Mouse (Mus musculus): ENCODE measurements at regions not wholly inside any gene's neighbourhood (a gene's known extent, or its start where the extent isn't known, plus 50 kb on each side); places are given as distances from the start of the nearest gene placed in this dataset.

GRCm38 (mm10) chr10:21481255-21481654 lies 104.2 kb downstream of the Aldh8a1 start:
- no peak for DNase-seq
- intact Hi-C loops (cut with DNase I): no loop called here

- DNase-seq: no peak
- intact Hi-C loops (cut with DNase I): no loop called here
Measured at GRCm38 (mm10) chr10:21482055-21482454, 105.0 kb downstream of the Aldh8a1 start.

- DNase-seq: no peak
- intact Hi-C loops (cut with DNase I): no loop called here
Measured at GRCm38 (mm10) chr10:21482659-21483058, 105.6 kb downstream of the Aldh8a1 start.

GRCm38 (mm10) chr10:21483373-21483772 lies 106.3 kb downstream of the Aldh8a1 start:
- DNase-seq: no peak
- intact Hi-C loops (cut with DNase I): no loop called here

GRCm38 (mm10) chr10:21488374-21488930 lies 104.5 kb upstream of the 1700020N01Rik start:
- DNase-seq: no peak
- intact Hi-C loops (cut with DNase I): no loop called here

- DNase-seq: no peak
- intact Hi-C loops (cut with DNase I): no loop called here
Measured at GRCm38 (mm10) chr10:21490910-21491309, 102.0 kb upstream of the 1700020N01Rik start.

- intact Hi-C loops (cut with DNase I): no loop called here
- DNase-seq: no peak
Measured at GRCm38 (mm10) chr10:21492254-21492894, 100.6 kb upstream of the 1700020N01Rik start.

GRCm38 (mm10) chr10:21494536-21494935 lies 98.4 kb upstream of the 1700020N01Rik start:
- intact Hi-C loops (cut with DNase I): no loop called here
- DNase-seq: no peak

- DNase-seq: no peak
- intact Hi-C loops (cut with DNase I): no loop called here
Measured at GRCm38 (mm10) chr10:21497110-21497509, 95.8 kb upstream of the 1700020N01Rik start.

- DNase-seq: no peak
- intact Hi-C loops (cut with DNase I): no loop called here
Measured at GRCm38 (mm10) chr10:21498143-21498542, 94.8 kb upstream of the 1700020N01Rik start.

GRCm38 (mm10) chr10:21501658-21502057 lies 91.3 kb upstream of the 1700020N01Rik start:
- intact Hi-C loops (cut with DNase I): no loop called here
- no peak for DNase-seq

- no peak for DNase-seq
- intact Hi-C loops (cut with DNase I): no loop called here
Measured at GRCm38 (mm10) chr10:21504431-21504830, 88.5 kb upstream of the 1700020N01Rik start.

GRCm38 (mm10) chr10:21511386-21511785 lies 81.6 kb upstream of the 1700020N01Rik start:
- DNase-seq: no peak
- intact Hi-C loops (cut with DNase I): no loop called here

GRCm38 (mm10) chr10:21512486-21512885 lies 80.5 kb upstream of the 1700020N01Rik start:
- intact Hi-C loops (cut with DNase I): no loop called here
- DNase-seq: no peak

- intact Hi-C loops (cut with DNase I): no loop called here
- DNase-seq: no peak
Measured at GRCm38 (mm10) chr10:21517721-21518120, 75.2 kb upstream of the 1700020N01Rik start.

- no peak for DNase-seq
- intact Hi-C loops (cut with DNase I): no loop called here
Measured at GRCm38 (mm10) chr10:21520854-21521253, 72.1 kb upstream of the 1700020N01Rik start.

- DNase-seq: no peak
- intact Hi-C loops (cut with DNase I): no loop called here
Measured at GRCm38 (mm10) chr10:21525555-21525954, 67.4 kb upstream of the 1700020N01Rik start.

- intact Hi-C loops (cut with DNase I): no loop called here
- DNase-seq: no peak
Measured at GRCm38 (mm10) chr10:21528396-21528795, 64.5 kb upstream of the 1700020N01Rik start.

GRCm38 (mm10) chr10:21529098-21529749 lies 63.7 kb upstream of the 1700020N01Rik start:
- intact Hi-C loops (cut with DNase I): no loop called here
- DNase-seq: no peak

- intact Hi-C loops (cut with DNase I): no loop called here
- DNase-seq: no peak
Measured at GRCm38 (mm10) chr10:21532142-21532541, 60.8 kb upstream of the 1700020N01Rik start.

- intact Hi-C loops (cut with DNase I): no loop called here
Measured at GRCm38 (mm10) chr10:21535631-21536030, 57.3 kb upstream of the 1700020N01Rik start.

GRCm38 (mm10) chr10:21538481-21538880 lies 54.5 kb upstream of the 1700020N01Rik start:
- no peak for DNase-seq
- intact Hi-C loops (cut with DNase I): no loop called here

More at GRCm38 (mm10) chr10:21535631-21536030, 57.3 kb upstream of the 1700020N01Rik start:
- no peak for DNase-seq

Measured in gastrocnemius, postnatal 36 days (tissue).